Mouse (Mus musculus): ENCODE measurements around the gene Gm20890. TPM values are rescaled to one million over a fixed set of nuclear protein-coding genes. Genes with fewer than 3 reads are reported as not detected.

Gene Gm20890
- not detected in 2 replicates for polyA plus RNA-seq (2012; ENCODE audit: low replicate concordance)

GRCm38 (mm10) chrY:26776699-26777098, at the start of gene Gm20890:
TSS of gene Gm20890 (minus strand) at chrY:26776799.

